Mouse (Mus musculus) hindbrain, embryonic 15.5 days (tissue): Measurements from ENCODE around the gene Fam84a. TPM values are rescaled to one million over a fixed set of nuclear protein-coding genes. Genes with fewer than 3 reads are reported as not detected.

Experiments
- ATAC-seq: fragments of 200-750 bp; cut with Nextera tagmentation; 2 replicates; pipeline ENCODE4 v1.8.0; 2017; ENCODE audit warnings: low read depth, moderate number of reproducible peaks, moderate TSS enrichment; ENCODE audit not compliant: low FRiP score
- H3K27ac ChIP-seq: fragments of 300-500 bp; sonication (generic); replicated peaks from 2 replicates; pipeline ENCODE4 v1.5.1; 2015; ENCODE audit warnings: mild to moderate bottlenecking, inconsistent platforms
- H3K27me3 ChIP-seq: fragments of 300-500 bp; sonication (generic); 2 replicates; pipeline ENCODE4 v1.6.1; 2015; ENCODE audit warnings: control low read depth, inconsistent platforms
- H3K36me3 ChIP-seq: fragments of 300-500 bp; sonication (generic); 2 replicates; pipeline ENCODE4 v1.6.1; 2015; ENCODE audit warnings: control low read depth, inconsistent platforms
- H3K4me1 ChIP-seq: fragments of 300-500 bp; sonication (generic); replicated peaks from 2 replicates; pipeline ENCODE4 v1.6.1; 2015; ENCODE audit warnings: control low read depth, inconsistent platforms
- H3K4me2 ChIP-seq: fragments of 300-500 bp; sonication (generic); 2 replicates; pipeline ENCODE4 v1.6.1; 2015; ENCODE audit warnings: moderate library complexity, mild to moderate bottlenecking, inconsistent platforms
- H3K4me3 ChIP-seq: fragments of 300-500 bp; sonication (generic); 2 replicates; pipeline ENCODE4 v1.5.1; 2015; ENCODE audit warnings: mild to moderate bottlenecking, inconsistent platforms
- H3K9ac ChIP-seq: fragments of 300-500 bp; sonication (generic); 2 replicates; pipeline ENCODE4 v1.6.1; 2015; ENCODE audit warnings: inconsistent platforms
- H3K9me3 ChIP-seq: fragments of 300-500 bp; sonication (generic); 2 replicates; pipeline ENCODE4 v1.6.1; 2016; ENCODE audit warnings: control low read depth, inconsistent platforms
- WGBS: fragments of 180-500 bp; shearing (Covaris S2); methylation state at CpG from one replicate; pipeline ENCODE4 v1.1.7; 2015; 5-methylcytosine and 5-hydroxymethylcytosine counted together
- polyA plus RNA-seq: library from polyadenylated mRNA; unstranded; fragments of >200 nt; fragmentation: Nextera tagmentation; extraction: Ambion mirVana; gene quantifications from 2 replicates; pipeline ENCODE4 v1.2.1, GENCODE M21; 2015

Fam84a gene
- polyA plus RNA-seq, 1 experiment from 2014 or later, result 87.8 TPM

DNA sequence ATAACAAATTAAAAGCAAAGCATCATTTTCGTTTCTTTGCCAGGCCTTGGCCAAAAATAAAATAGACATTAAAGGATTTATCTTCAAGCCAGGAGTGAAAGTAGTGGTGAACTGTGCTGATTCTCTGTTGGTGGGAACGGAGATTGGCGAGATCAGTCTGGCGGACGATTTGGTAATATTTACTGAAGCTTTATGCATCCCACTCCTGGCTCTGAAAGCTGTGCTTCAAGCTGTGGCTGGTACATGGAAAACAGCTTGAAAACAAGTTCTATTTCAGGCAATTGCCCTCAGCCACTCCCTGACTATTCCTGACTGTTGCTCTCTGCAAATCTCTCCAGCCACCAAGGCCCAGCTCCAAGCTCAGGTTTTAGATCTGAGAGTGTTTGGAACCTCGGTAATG, 37.1 kb downstream of the Fam84a start:
- Histone ChIP-seq H3K4me3 (no peak overlapping the region), H3K9me3 (no peaks in the 10 kb centered on the region), H3K36me3 (no peaks in the 10 kb centered on the region), H3K27me3 (no peaks in the 10 kb centered on the region), H3K27ac (no peak overlapping the region), H3K4me1 (no peaks in the 10 kb centered on the region), H3K4me2 (no peak overlapping the region), H3K9ac (no peak overlapping the region)
- WGBS, result 82% methylated on average over 6 of the region's 6 CpGs
- no peak for ATAC-seq

DNA sequence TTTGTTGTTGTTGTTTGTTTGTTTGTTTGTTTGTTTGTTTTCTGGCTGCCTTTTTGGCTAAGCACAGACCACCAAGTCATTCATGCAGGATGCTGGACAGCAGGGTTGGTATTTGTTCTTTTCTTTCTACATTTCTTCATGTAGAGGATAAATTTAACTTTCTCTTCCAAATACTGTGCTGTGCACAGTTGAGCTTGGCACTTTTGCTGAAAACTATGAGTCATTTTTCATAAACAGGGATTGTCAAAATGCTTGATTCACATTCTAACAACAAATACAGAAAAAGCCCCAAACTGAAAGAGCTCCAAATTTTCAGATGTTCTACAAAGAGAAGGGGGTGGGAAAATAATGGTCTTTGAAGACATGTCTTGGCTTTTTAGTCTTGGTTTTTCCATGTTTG, 54.9 kb downstream of the Fam84a start:
- H3K4me3 ChIP-seq, result no peak overlapping the region

More for the DNA sequence above, 54.9 kb downstream of the Fam84a start:
- H3K4me2 ChIP-seq, result no peak overlapping the region
- no peaks in the 10 kb centered on the region for H3K9me3 ChIP-seq
- H3K27ac ChIP-seq, result no peak overlapping the region
- H3K4me1 ChIP-seq, result no peaks in the 10 kb centered on the region
- no peak overlapping the region for H3K9ac ChIP-seq
- no peaks in the 10 kb centered on the region for H3K27me3 ChIP-seq
- no peaks in the 10 kb centered on the region for H3K36me3 ChIP-seq
- no peak for ATAC-seq
